In the genomic region with DNA sequence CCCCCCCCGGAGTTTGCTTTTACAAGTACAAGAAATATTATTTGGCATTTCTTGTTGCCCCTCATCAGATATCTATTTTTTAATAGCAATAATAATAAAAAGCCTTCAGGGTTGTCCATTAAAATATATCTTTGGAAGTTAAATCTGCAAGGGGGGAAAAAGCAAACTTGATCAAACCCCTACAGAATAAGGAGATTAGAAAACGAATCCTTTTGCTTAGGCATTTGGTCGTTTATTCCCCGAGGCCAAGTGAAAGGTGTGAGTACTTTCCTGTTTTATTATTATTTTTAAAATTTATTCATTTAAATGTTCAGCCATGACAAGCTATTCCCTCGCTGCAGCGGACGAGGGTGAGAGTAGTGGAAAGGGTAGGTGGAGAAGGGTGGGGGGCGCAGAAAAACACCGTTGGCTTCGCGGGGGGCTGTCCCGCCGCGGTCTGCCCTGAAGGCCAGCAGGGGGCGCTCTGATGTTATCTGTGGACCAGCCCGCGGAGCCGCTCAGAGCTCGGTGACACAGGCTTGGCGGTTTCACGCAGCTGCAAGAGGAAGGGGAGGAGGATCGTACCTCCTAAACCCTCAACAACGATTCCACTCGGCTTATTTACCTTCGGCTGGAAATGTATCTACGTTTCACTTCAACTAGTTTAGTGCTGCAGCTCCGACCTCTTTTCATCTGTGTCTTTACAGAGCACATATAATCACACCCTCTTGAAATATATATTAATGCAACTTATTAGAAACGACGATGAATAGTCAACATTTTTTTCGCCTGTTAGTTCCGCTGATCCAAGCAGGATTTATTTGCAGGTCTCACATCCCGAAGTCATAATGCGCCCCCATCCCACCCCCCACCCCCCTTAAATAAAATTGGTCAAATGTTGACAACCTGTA, we compare ENCODE assay signal across 8 mouse cellular contexts.
DNase-seq lines count a peak whose midpoint lies in the region; ATAC-seq and TF ChIP-seq lines count a peak whose summit lies in the region.

No protein-coding gene starts in this region.

- under 1% methylated on average over 33 of the region's 33 CpGs for WGBS in forebrain, embryonic 16.5 days
- 1% methylated on average over 33 of the region's 33 CpGs for WGBS in liver, embryonic 16.5 days (ENCODE audit: insufficient replicate concordance)
- under 1% methylated on average over 33 of the region's 33 CpGs for WGBS in neural tube, embryonic 14.5 days

- peak; percentile 59 for DNase-seq in c-Kit-positive CD71-negative TER-119-negative erythroid progenitor cells, embryonic 14.5 days (ENCODE audit: low read depth)
- DNase-seq in heart, postnatal 25 days (ENCODE audit: low spot score): peak; percentile 65
- DNase-seq in layer of hippocampus, adult 11-12 months (ENCODE audit: low spot score): peak; percentile 81
- peak; percentile 82 for DNase-seq in testis, postnatal 14 days (ENCODE audit: low spot score)

- no peaks in the 10 kb centered on the region for H3K36me3 ChIP-seq in E14TG2a.4 (ENCODE audit: insufficient read depth, low read length)
- H3K36me3 ChIP-seq in forebrain, embryonic 16.5 days (ENCODE audit: control insufficient read depth, insufficient read depth): no peaks in the 10 kb centered on the region
- H3K36me3 ChIP-seq in liver, embryonic 16.5 days (ENCODE audit: control insufficient read depth, insufficient read depth): no peaks in the 10 kb centered on the region
- H3K36me3 ChIP-seq in neural tube, embryonic 14.5 days (ENCODE audit: control insufficient read depth, insufficient read depth, low read length): no peaks in the 10 kb centered on the region

- ATAC-seq in forebrain, embryonic 16.5 days: peak; percentile 79
- ATAC-seq in liver, embryonic 16.5 days (ENCODE audit: low read depth): peak; percentile 51; the same call in 1 of the 2 replicates
- peak; percentile 69 for ATAC-seq in neural tube, embryonic 14.5 days (ENCODE audit: low read depth)

- H3K4me2 ChIP-seq in forebrain, embryonic 16.5 days (ENCODE audit: low read length): peak overlapping the region; percentile 68
- peak overlapping the region; percentile 46 for H3K4me2 ChIP-seq in liver, embryonic 16.5 days (ENCODE audit: low read depth, low read length)
- peak overlapping the region; percentile 45 for H3K4me2 ChIP-seq in neural tube, embryonic 14.5 days (ENCODE audit: low read depth, low read length)

- H3K27ac ChIP-seq in forebrain, embryonic 16.5 days (ENCODE audit: low read length): peak overlapping the region; percentile 91
- no peak overlapping the region for H3K27ac ChIP-seq in liver, embryonic 16.5 days (ENCODE audit: low read length)
- H3K27ac ChIP-seq in neural tube, embryonic 14.5 days (ENCODE audit: low read depth, low read length): peak overlapping the region; percentile 45; the same call in 1 of the 2 replicates

- intact Hi-C loops in heart, postnatal 25 days (cut with DNase I): loop anchor here (1.0 to 2.0 kb wide), 3 partner anchors 216 to 339 kb away; no protein-coding TSS in a partner anchor

- peak overlapping the region; percentile 58 for H3K9ac ChIP-seq in forebrain, embryonic 16.5 days (replicated peaks; ENCODE audit: low read depth, low read length)
- H3K9ac ChIP-seq in liver, embryonic 16.5 days (ENCODE audit: low read depth, low read length): no peak overlapping the region
- H3K9ac ChIP-seq in neural tube, embryonic 14.5 days (replicated peaks; ENCODE audit: low read depth, low read length): no peak overlapping the region

- peaks cover 61% of the 10 kb centered on the region for H3K4me1 ChIP-seq in E14TG2a.4 (replicated peaks; ENCODE audit: low read depth, low read length)
- H3K4me1 ChIP-seq in forebrain, embryonic 16.5 days (replicated peaks; ENCODE audit: control insufficient read depth, insufficient read depth, low read length): peaks cover 60% of the 10 kb centered on the region
- no peaks in the 10 kb centered on the region for H3K4me1 ChIP-seq in liver, embryonic 16.5 days (ENCODE audit: control insufficient read depth, low read depth, low read length)
- peaks cover 28% of the 10 kb centered on the region; the same call in 1 of the 2 replicates for H3K4me1 ChIP-seq in neural tube, embryonic 14.5 days (ENCODE audit: control insufficient read depth, insufficient read depth, low read length)

- no peaks in the 10 kb centered on the region for H3K9me3 ChIP-seq in E14TG2a.4 (ENCODE audit: low read length)
- H3K9me3 ChIP-seq in forebrain, embryonic 16.5 days (ENCODE audit: control insufficient read depth, low read length): no peaks in the 10 kb centered on the region
- H3K9me3 ChIP-seq in liver, embryonic 16.5 days (replicated peaks; ENCODE audit: control insufficient read depth, low read length): no peaks in the 10 kb centered on the region
- no peaks in the 10 kb centered on the region for H3K9me3 ChIP-seq in neural tube, embryonic 14.5 days (ENCODE audit: control insufficient read depth, low read length)

- no peak overlapping the region for H3K4me3 ChIP-seq in E14TG2a.4 (replicated peaks; ENCODE audit: low read length)
- H3K4me3 ChIP-seq in forebrain, embryonic 16.5 days (replicated peaks; ENCODE audit: low read length): peak overlapping the region; percentile 40
- peak overlapping the region; percentile 32 for H3K4me3 ChIP-seq in liver, embryonic 16.5 days (ENCODE audit: low read depth, low read length)
- peak overlapping the region; percentile 18; the same call in 1 of the 2 replicates for H3K4me3 ChIP-seq in neural tube, embryonic 14.5 days (ENCODE audit: low read depth, low read length)

- peaks cover 95% of the 10 kb centered on the region for H3K27me3 ChIP-seq in E14TG2a.4 (ENCODE audit: insufficient read depth, low read length)
- H3K27me3 ChIP-seq in forebrain, embryonic 16.5 days (replicated peaks; ENCODE audit: control insufficient read depth, insufficient read depth, low read length): 0 out of 2 replicates have a peak, but pooled peaks cover 2% of the 10 kb centered on the region
- H3K27me3 ChIP-seq in liver, embryonic 16.5 days (ENCODE audit: control insufficient read depth, insufficient read depth, low read depth, low read length): peaks cover 88% of the 10 kb centered on the region
- 0 out of 2 replicates have a peak, but pooled peaks cover 4% of the 10 kb centered on the region for H3K27me3 ChIP-seq in neural tube, embryonic 14.5 days (ENCODE audit: control insufficient read depth, insufficient read depth, low read length)

- TF ChIP-seq CTCF in E14TG2a.4 (conservative IDR thresholded peaks at IDR 0.05; ENCODE audit: low read length): peak; percentile 49
